Mouse (Mus musculus): ENCODE data around the gene Ppp1r21.

Gene Ppp1r21

GRCm38 (mm10) chr17:88530236-88530619 lies 310 bp downstream of the Ppp1r21 start:
- peak; percentile 51 for DNase-seq (ENCODE audit: low spot score in 2 of 2)

GRCm38 (mm10) chr17:88530667-88531066 lies 749 bp downstream of the Ppp1r21 start:
- no peak for DNase-seq (ENCODE audit: low spot score in 2 of 2)

- peak in 1 of 2 experiments; percentile 12 for DNase-seq (ENCODE audit: low spot score in 2 of 2)
Observed at GRCm38 (mm10) chr17:88531176-88531575, 1.3 kb downstream of the Ppp1r21 start.

GRCm38 (mm10) chr17:88537842-88538430 lies 8.0 kb downstream of the Ppp1r21 start:
- DNase-seq (ENCODE audit: low spot score in 2 of 2), result no peak

- no peak for DNase-seq (ENCODE audit: low spot score in 2 of 2)
Observed at GRCm38 (mm10) chr17:88542771-88543416, 13.0 kb downstream of the Ppp1r21 start.

GRCm38 (mm10) chr17:88543417-88543782 lies 13.5 kb downstream of the Ppp1r21 start:
- DNase-seq (ENCODE audit: low spot score in 2 of 2), result no peak

GRCm38 (mm10) chr17:88545217-88545784 lies 15.4 kb downstream of the Ppp1r21 start:
- no peak for DNase-seq (ENCODE audit: low spot score in 2 of 2)

- DNase-seq (ENCODE audit: low spot score in 2 of 2), result no peak
Observed at GRCm38 (mm10) chr17:88546745-88547144, 16.8 kb downstream of the Ppp1r21 start.

GRCm38 (mm10) chr17:88549411-88550191 lies 19.7 kb downstream of the Ppp1r21 start:
- no peak for DNase-seq (ENCODE audit: low spot score in 2 of 2)

- no peak for DNase-seq (ENCODE audit: low spot score in 2 of 2)
Observed at GRCm38 (mm10) chr17:88550351-88550750, 20.4 kb downstream of the Ppp1r21 start.

GRCm38 (mm10) chr17:88550981-88551940 lies 21.3 kb downstream of the Ppp1r21 start:
- no peak for DNase-seq (ENCODE audit: low spot score in 2 of 2)

GRCm38 (mm10) chr17:88552556-88552955 lies 22.6 kb downstream of the Ppp1r21 start:
- DNase-seq (ENCODE audit: low spot score in 2 of 2), result no peak

GRCm38 (mm10) chr17:88553001-88553449 lies 23.1 kb downstream of the Ppp1r21 start:
- DNase-seq (ENCODE audit: low spot score in 2 of 2), result no peak

GRCm38 (mm10) chr17:88553473-88554087 lies 23.7 kb downstream of the Ppp1r21 start:
- DNase-seq (ENCODE audit: low spot score in 2 of 2), result no peak

GRCm38 (mm10) chr17:88556176-88556575 lies 26.3 kb downstream of the Ppp1r21 start:
- no peak for DNase-seq (ENCODE audit: low spot score in 2 of 2)

GRCm38 (mm10) chr17:88556688-88557087 lies 26.8 kb downstream of the Ppp1r21 start:
- DNase-seq (ENCODE audit: low spot score in 2 of 2), result no peak

GRCm38 (mm10) chr17:88558168-88558842 lies 28.4 kb downstream of the Ppp1r21 start:
- DNase-seq (ENCODE audit: low spot score in 2 of 2), result peak; percentile 46 to 71

GRCm38 (mm10) chr17:88563611-88564010 lies 33.7 kb downstream of the Ppp1r21 start:
- no peak for DNase-seq (ENCODE audit: low spot score in 2 of 2)

- no peak for DNase-seq (ENCODE audit: low spot score in 2 of 2)
Observed at GRCm38 (mm10) chr17:88569807-88570540, 40.1 kb downstream of the Ppp1r21 start.

- no peak for DNase-seq (ENCODE audit: low spot score in 2 of 2)
Observed at GRCm38 (mm10) chr17:88570784-88571183, 40.9 kb downstream of the Ppp1r21 start.
